Mouse (Mus musculus) midbrain, embryonic 16.5 days (tissue): ENCODE results near the gene Eif4e. TPM values are rescaled to one million over a fixed set of nuclear protein-coding genes. Genes with fewer than 3 reads are reported as not detected.

Experiments used
- ATAC-seq: fragments of 200-750 bp; cut with Nextera tagmentation; 2 replicates; pipeline ENCODE4 v1.8.0; 2017; ENCODE audit warnings: moderate TSS enrichment
- H3K27ac ChIP-seq: fragments of 300-500 bp; sonication (generic); 2 replicates; pipeline ENCODE4 v1.5.1; 2014; ENCODE audit warnings: mild to moderate bottlenecking, low read length, mixed read lengths
- H3K27me3 ChIP-seq: fragments of 300-500 bp; sonication (generic); 2 replicates; pipeline ENCODE4 v1.6.1; 2014; ENCODE audit warnings: low read depth, low read length, mixed read lengths; ENCODE audit not compliant: control insufficient read depth, insufficient read depth
- H3K36me3 ChIP-seq: fragments of 300-500 bp; sonication (generic); 2 replicates; pipeline ENCODE4 v1.6.1; 2014; ENCODE audit warnings: mild to moderate bottlenecking, low read length, moderate library complexity, mixed read lengths; ENCODE audit not compliant: control insufficient read depth, insufficient read depth
- H3K4me1 ChIP-seq: fragments of 300-500 bp; sonication (generic); 2 replicates; pipeline ENCODE4 v1.6.1; 2014; ENCODE audit warnings: mild to moderate bottlenecking, low read length, mixed read lengths; ENCODE audit not compliant: control insufficient read depth, insufficient read depth
- H3K4me2 ChIP-seq: fragments of 300-500 bp; sonication (generic); 2 replicates; pipeline ENCODE4 v1.6.1; 2014; ENCODE audit warnings: mild to moderate bottlenecking, low read length, mixed read lengths
- H3K4me3 ChIP-seq: fragments of 300-500 bp; sonication (generic); 2 replicates; pipeline ENCODE4 v1.5.1; 2014; ENCODE audit warnings: low read depth, mild to moderate bottlenecking, low read length, moderate library complexity, mixed read lengths
- H3K9ac ChIP-seq: fragments of 300-500 bp; sonication (generic); 2 replicates; pipeline ENCODE4 v1.6.1; 2014; ENCODE audit warnings: low read depth, low read length, mixed read lengths
- H3K9me3 ChIP-seq: fragments of 300-500 bp; sonication (generic); replicated peaks from 2 replicates; pipeline ENCODE4 v1.6.1; 2014; ENCODE audit warnings: mild to moderate bottlenecking, low read length, mixed read lengths; ENCODE audit not compliant: control insufficient read depth, poor library complexity, severe bottlenecking
- WGBS: fragments of 180-500 bp; shearing (Covaris S2); extraction: QIAGEN DNeasy Blood & Tissue Kit; methylation state at CpG from one replicate; pipeline ENCODE4 v1.1.7; 2014; 5-methylcytosine and 5-hydroxymethylcytosine counted together
- polyA plus RNA-seq: library from polyadenylated mRNA; unstranded; fragments of >200 nt; fragmentation: Nextera tagmentation; extraction: Ambion mirVana; gene quantifications from 2 replicates; pipeline ENCODE4 v1.2.1, GENCODE M21; 2015

The Eif4e gene
- polyA plus RNA-seq, 1 experiment from 2014 or later: 352 TPM

- Histone ChIP-seq H3K27me3 (no peaks in the 10 kb centered on the region), H3K9ac (peak overlapping the region; percentile 93), H3K27ac (no peak overlapping the region; the same call in 1 of the 2 replicates), H3K9me3 (no peaks in the 10 kb centered on the region), H3K36me3 (no peaks in the 10 kb centered on the region), H3K4me3 (peak overlapping the region; percentile 97), H3K4me2 (peak overlapping the region; percentile 83), H3K4me1 (peaks cover 26% of the 10 kb centered on the region)
- ATAC-seq: no peak
- WGBS: 2% methylated on average over 16 of the region's 16 CpGs
Observed at GRCm38 (mm10) chr3:138528265-138528664, 2.3 kb downstream of the Eif4e start.

- H3K4me1 ChIP-seq: peaks cover 26% of the 10 kb centered on the region
- H3K4me2 ChIP-seq: no peak overlapping the region
- H3K27ac ChIP-seq: no peak overlapping the region
- no peaks in the 10 kb centered on the region for H3K27me3 ChIP-seq
- WGBS: 79% methylated on average over 8 of the region's 8 CpGs
- no peak overlapping the region for H3K9ac ChIP-seq
- H3K36me3 ChIP-seq: no peaks in the 10 kb centered on the region
- no peaks in the 10 kb centered on the region for H3K9me3 ChIP-seq
- no peak overlapping the region for H3K4me3 ChIP-seq
- no peak for ATAC-seq
Observed at GRCm38 (mm10) chr3:138530578-138531478, 4.8 kb downstream of the Eif4e start.

DNA sequence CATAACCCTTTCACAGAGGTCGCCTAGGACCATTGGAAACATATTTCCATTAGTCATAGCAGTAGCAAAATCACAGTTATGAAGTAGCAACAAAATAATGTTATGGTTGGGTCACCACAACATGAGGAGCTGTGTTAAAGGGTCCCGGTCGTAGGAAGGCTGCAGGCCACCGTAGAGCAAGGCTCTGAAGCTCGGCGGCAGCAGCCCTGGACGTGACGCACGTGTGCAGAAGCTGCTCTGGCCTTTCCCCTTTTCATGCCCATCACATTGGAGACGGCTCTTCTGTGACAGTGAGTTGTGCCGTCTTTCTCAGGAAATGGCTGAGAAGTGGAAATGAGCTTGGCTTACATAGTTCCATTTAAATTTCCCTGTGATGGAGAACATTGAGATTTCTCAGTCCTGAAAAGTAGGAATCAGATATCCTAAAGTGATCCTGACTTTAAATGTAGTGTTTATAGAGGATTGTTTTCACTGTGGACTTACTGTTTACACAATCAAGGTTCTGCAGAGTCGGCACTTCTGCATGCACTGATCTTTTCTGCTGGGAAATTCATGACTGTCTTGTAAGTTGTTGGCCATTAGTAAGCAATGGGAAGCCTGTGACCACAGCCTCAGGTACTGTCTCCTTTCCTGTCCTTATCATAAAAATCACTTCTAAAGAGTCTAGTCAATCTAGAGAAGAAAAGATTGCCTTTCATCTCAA is 5.7 kb downstream of the Eif4e start:
- no peaks in the 10 kb centered on the region for H3K27me3 ChIP-seq
- ATAC-seq: no peak
- no peak overlapping the region for H3K9ac ChIP-seq
- WGBS: 57% methylated on average over 12 of the region's 12 CpGs
- H3K4me2 ChIP-seq: no peak overlapping the region
- no peak overlapping the region for H3K4me3 ChIP-seq
- H3K36me3 ChIP-seq: no peaks in the 10 kb centered on the region
- peaks cover 23% of the 10 kb centered on the region for H3K4me1 ChIP-seq
- no peak overlapping the region for H3K27ac ChIP-seq
- H3K9me3 ChIP-seq: no peaks in the 10 kb centered on the region

DNA sequence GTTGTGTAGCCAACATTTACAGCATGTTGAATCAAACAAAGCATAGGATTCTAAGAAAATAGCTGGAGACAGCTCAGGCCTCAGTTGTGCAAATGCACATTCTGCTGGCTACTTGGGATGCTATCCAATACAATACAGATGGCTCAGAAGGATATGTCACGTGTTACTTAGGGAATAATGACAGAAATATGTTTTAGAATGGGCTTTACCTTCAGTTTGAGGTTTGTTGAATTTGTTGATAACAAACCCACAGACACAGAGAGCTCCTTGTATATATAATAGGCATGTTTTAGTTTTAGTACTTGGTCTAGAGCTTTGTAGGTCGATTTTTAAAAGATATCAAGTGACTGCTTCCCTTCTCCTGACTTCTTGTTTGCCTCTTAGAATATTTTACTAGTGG is 6.8 kb downstream of the Eif4e start:
- no peaks in the 10 kb centered on the region for H3K9me3 ChIP-seq
- no peaks in the 10 kb centered on the region for H3K27me3 ChIP-seq
- no peak for ATAC-seq
- no peak overlapping the region for H3K4me3 ChIP-seq
- peaks cover 23% of the 10 kb centered on the region for H3K4me1 ChIP-seq
- H3K27ac ChIP-seq: no peak overlapping the region
- 74% methylated on average over 2 of the region's 2 CpGs for WGBS
- H3K4me2 ChIP-seq: no peak overlapping the region
- H3K36me3 ChIP-seq: no peaks in the 10 kb centered on the region
- H3K9ac ChIP-seq: no peak overlapping the region

- ATAC-seq: no peak
- H3K36me3 ChIP-seq: no peaks in the 10 kb centered on the region
- H3K27me3 ChIP-seq: no peaks in the 10 kb centered on the region
- H3K27ac ChIP-seq: no peak overlapping the region
- peaks cover 8% of the 10 kb centered on the region for H3K4me1 ChIP-seq
- H3K4me3 ChIP-seq: no peak overlapping the region
- no peak overlapping the region for H3K4me2 ChIP-seq
- 89% methylated on average over 2 of the region's 2 CpGs for WGBS
- no peak overlapping the region for H3K9ac ChIP-seq
- no peaks in the 10 kb centered on the region for H3K9me3 ChIP-seq
Observed at GRCm38 (mm10) chr3:138536031-138536430, 10.1 kb downstream of the Eif4e start.

DNA sequence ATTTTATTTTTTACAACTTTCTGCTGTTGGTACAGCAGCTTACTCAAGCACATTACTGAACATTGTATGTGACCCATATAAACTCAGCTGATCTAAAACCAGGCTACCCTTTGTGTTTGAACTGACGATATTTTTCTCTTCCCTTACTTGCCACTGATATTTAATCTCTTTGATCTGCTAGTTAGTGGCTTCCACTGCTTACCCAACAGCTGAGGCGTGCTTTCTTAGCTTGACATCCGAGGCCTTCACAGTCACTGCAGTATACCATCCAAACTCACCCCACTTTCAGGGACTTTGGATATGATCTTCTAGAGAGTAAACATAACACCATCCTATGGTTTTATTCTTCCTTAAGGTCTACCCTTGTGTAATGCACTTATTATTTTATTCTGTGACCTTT is 16.6 kb downstream of the Eif4e start:
- Histone ChIP-seq H3K27ac (no peak overlapping the region), H3K9me3 (no peaks in the 10 kb centered on the region), H3K4me3 (no peak overlapping the region), H3K4me1 (peaks cover 2% of the 10 kb centered on the region; the same call in 1 of the 2 replicates), H3K9ac (no peak overlapping the region), H3K36me3 (no peaks in the 10 kb centered on the region), H3K4me2 (no peak overlapping the region), H3K27me3 (no peaks in the 10 kb centered on the region)
- 39% methylated on average over 3 of the region's 3 CpGs for WGBS
- ATAC-seq: no peak

- Histone ChIP-seq H3K36me3 (no peaks in the 10 kb centered on the region), H3K4me1 (peaks cover 2% of the 10 kb centered on the region; the same call in 1 of the 2 replicates), H3K27ac (no peak overlapping the region), H3K9ac (no peak overlapping the region), H3K9me3 (no peaks in the 10 kb centered on the region), H3K4me3 (no peak overlapping the region), H3K4me2 (no peak overlapping the region), H3K27me3 (no peaks in the 10 kb centered on the region)
- peak; percentile 64; the same call in 1 of the 2 replicates for ATAC-seq
- 86% methylated on average over 4 of the region's 4 CpGs for WGBS
Observed at GRCm38 (mm10) chr3:138544117-138544516, 18.1 kb downstream of the Eif4e start.

- H3K4me2 ChIP-seq: no peak overlapping the region
- no peak for ATAC-seq
- WGBS: 91% methylated on average over 2 of the region's 2 CpGs
- no peak overlapping the region for H3K27ac ChIP-seq
- H3K4me1 ChIP-seq: peaks cover 2% of the 10 kb centered on the region; the same call in 1 of the 2 replicates
- no peaks in the 10 kb centered on the region for H3K27me3 ChIP-seq
- H3K9ac ChIP-seq: no peak overlapping the region
- no peaks in the 10 kb centered on the region for H3K9me3 ChIP-seq
- H3K36me3 ChIP-seq: peaks cover 10% of the 10 kb centered on the region
- H3K4me3 ChIP-seq: no peak overlapping the region
Observed at GRCm38 (mm10) chr3:138546678-138547077, 20.7 kb downstream of the Eif4e start.

DNA sequence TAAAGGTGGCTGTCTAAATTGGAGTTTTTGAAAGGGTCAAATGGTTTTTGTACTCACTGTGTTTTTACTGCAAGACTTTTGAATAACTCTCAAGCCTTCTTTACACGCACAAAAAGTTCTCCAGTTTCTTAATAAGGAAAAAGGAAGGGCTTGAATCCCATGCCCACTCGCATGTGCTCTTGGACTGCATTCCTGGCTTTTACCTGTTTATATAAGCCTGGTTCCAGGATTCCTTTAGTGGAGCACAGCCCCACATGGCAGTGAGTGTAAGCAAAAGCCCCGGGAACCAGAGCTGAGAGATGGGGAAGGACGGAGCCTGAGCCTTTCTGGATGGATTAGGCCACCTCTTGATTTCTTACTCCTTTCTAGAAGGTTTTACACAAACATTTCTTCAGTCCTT is 23.1 kb downstream of the Eif4e start:
- Histone ChIP-seq H3K27ac (no peak overlapping the region), H3K9me3 (no peaks in the 10 kb centered on the region), H3K4me1 (peaks cover 2% of the 10 kb centered on the region; the same call in 1 of the 2 replicates), H3K36me3 (peaks cover 15% of the 10 kb centered on the region), H3K27me3 (no peaks in the 10 kb centered on the region), H3K4me3 (no peak overlapping the region), H3K4me2 (no peak overlapping the region), H3K9ac (no peak overlapping the region)
- no peak for ATAC-seq
- 84% methylated on average over 4 of the region's 4 CpGs for WGBS
